Mouse (Mus musculus): ENCODE data around the gene Zdhhc21. TPM values are rescaled to one million over a fixed set of nuclear protein-coding genes. Genes with fewer than 3 reads are reported as not detected.

The Zdhhc21 gene
- polyA plus RNA-seq, 1 experiment from 2014 or later = 18.8 TPM

DNA sequence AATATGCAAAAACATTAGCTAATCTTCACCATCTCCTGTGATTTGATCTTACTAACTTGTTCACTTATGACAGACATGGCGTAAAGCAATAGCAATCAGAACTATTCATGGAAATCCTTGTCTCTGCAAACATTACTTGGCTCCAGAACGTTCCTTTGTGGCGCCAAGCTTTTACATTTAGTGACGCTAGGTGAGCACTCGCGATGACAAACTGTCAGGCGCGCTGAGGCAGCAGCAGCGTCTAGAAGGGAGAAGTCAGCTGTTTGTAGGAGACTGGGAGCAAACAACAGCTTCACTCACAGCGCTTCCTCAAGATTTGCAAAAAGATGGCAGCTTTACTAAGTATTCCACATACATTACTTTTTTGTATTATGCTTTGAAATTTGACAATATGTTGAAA, 51.9 kb downstream of the Zdhhc21 start:
- Histone ChIP-seq H3K9me3 (no peaks in the 10 kb centered on the region), H3K4me2 (no peak overlapping the region), H3K27ac (no peak overlapping the region), H3K27me3 (replicated peaks) (no peaks in the 10 kb centered on the region), H3K9ac (no peak overlapping the region), H3K4me1 (no peaks in the 10 kb centered on the region), H3K4me3 (no peak overlapping the region), H3K36me3 (replicated peaks) (no peaks in the 10 kb centered on the region)
- no peak for ATAC-seq (replicated peaks)
- WGBS = 83% methylated on average over 10 of the region's 10 CpGs

DNA sequence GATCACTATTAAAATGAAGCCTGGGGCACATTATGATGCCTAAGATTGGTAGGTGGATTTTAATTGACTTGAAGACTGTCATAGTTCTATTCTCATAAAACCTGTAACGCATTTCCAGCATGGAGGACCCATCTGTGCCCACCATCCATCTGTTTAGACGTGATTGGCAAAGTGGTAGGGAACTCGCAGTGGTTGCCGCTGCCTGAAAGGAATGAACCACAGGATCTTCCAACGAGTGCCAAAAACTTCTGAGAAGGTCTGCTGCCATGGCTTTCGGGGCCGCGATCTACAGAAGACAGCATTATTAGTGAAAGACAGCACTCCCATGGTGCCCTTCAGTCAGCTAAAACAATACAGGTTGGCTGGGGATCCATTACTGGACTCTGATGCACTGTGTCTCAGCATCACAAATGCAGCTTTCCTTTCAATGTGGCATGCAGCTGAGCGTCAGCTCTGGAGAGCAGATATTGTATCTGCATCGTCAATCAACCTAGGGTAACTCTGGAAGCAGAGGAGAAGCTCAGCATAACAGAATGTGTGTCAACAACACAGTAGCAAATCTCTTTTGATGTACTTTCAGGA, 53.5 kb downstream of the Zdhhc21 start:
- H3K9me3 ChIP-seq = no peaks in the 10 kb centered on the region
- no peak overlapping the region for H3K4me2 ChIP-seq
- ATAC-seq (replicated peaks) = 0 out of 2 replicates have a peak, but pooled peaks have one; percentile 27
- H3K36me3 ChIP-seq (replicated peaks) = no peaks in the 10 kb centered on the region
- 64% methylated on average over 10 of the region's 10 CpGs for WGBS
- no peak overlapping the region for H3K27ac ChIP-seq
- H3K4me3 ChIP-seq = no peak overlapping the region
- no peaks in the 10 kb centered on the region for H3K4me1 ChIP-seq
- H3K27me3 ChIP-seq (replicated peaks) = no peaks in the 10 kb centered on the region
- H3K9ac ChIP-seq = no peak overlapping the region

DNA sequence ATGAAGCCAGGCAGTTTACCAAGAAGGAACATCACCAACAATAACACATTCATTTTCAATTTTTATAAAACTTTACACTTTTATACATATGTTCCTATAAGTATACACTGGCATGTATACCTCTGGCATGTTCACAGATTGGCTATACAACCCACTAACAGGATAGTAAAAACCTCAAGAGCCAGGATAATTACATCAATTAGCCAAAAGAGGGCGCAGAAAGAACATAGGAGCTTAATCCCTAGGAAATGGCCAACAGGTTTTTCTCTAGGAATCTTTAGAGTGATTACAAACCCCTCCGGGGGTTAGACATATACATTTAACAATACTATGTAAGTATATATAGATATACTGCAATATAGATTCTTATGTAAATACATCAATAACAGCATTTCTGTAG, 55.7 kb downstream of the Zdhhc21 start:
- no peak for ATAC-seq (replicated peaks)
- WGBS = 52% methylated on average over 2 of the region's 2 CpGs

DNA sequence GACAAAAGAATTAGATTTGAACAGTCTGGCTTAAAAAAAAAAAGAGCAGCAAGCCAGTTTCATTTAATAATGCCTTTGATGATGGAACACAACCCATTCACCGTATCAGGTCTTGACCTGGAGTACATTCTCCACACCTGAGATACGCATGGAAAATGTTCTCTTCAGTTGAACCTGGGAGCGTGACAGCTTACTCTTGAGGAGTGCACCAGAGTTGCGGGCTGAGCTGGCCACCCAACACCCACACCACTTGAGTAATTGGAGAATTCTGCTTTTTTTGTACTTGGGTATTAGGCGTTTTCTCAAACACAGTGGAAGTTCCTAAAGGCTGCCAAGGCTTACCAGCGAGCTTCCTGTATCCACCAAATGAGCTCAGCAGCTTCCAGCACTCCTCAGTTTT, 66.2 kb downstream of the Zdhhc21 start:
- WGBS = 90% methylated on average over 6 of the region's 6 CpGs
- no peak overlapping the region for H3K4me3 ChIP-seq
- H3K9me3 ChIP-seq = no peaks in the 10 kb centered on the region
- H3K4me1 ChIP-seq = no peaks in the 10 kb centered on the region
- no peak for ATAC-seq (replicated peaks)
- H3K27me3 ChIP-seq (replicated peaks) = no peaks in the 10 kb centered on the region
- no peak overlapping the region for H3K9ac ChIP-seq
- no peak overlapping the region for H3K4me2 ChIP-seq
- no peak overlapping the region for H3K27ac ChIP-seq
- H3K36me3 ChIP-seq (replicated peaks) = no peaks in the 10 kb centered on the region

More for the DNA sequence above, 55.7 kb downstream of the Zdhhc21 start:
- Histone ChIP-seq H3K36me3 (replicated peaks) (no peaks in the 10 kb centered on the region), H3K27me3 (replicated peaks) (no peaks in the 10 kb centered on the region), H3K9me3 (no peaks in the 10 kb centered on the region), H3K4me1 (no peaks in the 10 kb centered on the region), H3K27ac (no peak overlapping the region), H3K9ac (no peak overlapping the region), H3K4me2 (no peak overlapping the region), H3K4me3 (no peak overlapping the region)

DNA sequence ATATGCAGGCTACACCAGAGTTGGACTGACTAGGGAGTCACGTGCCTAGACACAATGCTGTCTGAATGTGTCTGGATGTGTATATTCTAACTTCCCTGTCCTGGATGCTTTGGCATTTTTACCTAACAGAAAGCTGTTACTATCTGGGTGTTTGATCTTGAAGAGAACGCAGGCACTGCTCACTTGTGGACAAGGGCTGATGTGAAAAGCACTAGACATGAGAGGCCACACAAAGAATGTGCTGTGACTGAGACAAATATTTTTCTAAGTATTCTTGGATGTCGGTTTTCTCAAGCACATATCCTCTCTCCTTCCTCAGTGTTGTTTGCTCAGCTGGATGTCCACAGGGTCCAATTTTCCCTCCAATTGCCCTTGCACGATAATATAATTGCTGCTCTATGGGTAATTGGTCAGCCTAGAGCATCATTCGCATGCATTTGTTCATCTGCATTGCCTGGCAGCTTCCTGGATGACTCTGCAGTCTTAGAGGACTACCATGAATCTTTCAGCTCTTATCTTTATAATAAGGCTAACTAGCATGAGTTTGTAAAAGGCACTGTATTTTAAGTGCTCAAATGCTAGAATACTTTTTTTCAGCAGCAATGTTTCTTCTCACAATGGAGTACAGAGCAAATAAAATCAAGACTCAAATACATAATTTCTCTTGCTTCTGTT, 66.7 kb downstream of the Zdhhc21 start:
- H3K4me3 ChIP-seq = no peak overlapping the region
- WGBS = 73% methylated on average over 5 of the region's 5 CpGs
- H3K4me2 ChIP-seq = no peak overlapping the region
- no peaks in the 10 kb centered on the region for H3K27me3 ChIP-seq (replicated peaks)
- H3K4me1 ChIP-seq = no peaks in the 10 kb centered on the region
- no peak overlapping the region for H3K27ac ChIP-seq
- no peaks in the 10 kb centered on the region for H3K36me3 ChIP-seq (replicated peaks)
- no peak overlapping the region for H3K9ac ChIP-seq
- ATAC-seq (replicated peaks) = no peak
- no peaks in the 10 kb centered on the region for H3K9me3 ChIP-seq

DNA sequence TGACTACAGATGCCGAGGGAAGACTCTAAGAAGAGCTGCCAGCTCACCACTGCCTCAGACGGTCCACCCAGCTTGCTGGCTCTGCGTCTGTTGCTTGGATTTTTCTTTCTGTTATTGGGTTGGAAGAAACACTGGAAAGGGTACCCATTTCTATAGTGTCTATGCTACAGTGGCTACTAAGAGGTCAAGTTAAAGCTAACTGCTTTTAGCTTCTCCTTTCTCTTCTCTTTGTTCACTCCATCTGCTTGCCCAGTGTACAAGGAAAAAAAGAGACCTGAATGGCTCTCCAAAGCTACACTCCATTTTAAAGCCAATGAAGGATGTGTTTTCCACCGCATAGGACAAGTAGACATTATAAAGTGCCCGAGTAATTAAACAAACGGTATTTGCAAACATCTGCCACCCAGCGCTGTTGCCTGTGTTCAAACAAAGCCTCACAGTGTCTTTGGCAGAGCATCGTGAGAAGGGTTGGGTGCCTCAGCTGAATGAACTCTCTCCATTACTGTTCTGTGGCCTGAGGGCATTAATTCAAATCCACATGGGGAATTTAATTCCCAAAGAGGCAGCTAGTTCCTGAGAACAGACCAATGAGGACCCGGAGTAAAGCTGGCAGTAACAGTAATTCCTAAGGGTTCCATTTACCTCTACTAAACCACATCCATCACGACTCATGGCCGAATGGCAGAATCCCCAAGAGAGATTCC, 94.1 kb downstream of the Zdhhc21 start:
- no peak overlapping the region for H3K9ac ChIP-seq
- H3K27me3 ChIP-seq (replicated peaks) = no peaks in the 10 kb centered on the region
- peaks cover 10% of the 10 kb centered on the region; the same call in 1 of the 2 replicates for H3K4me1 ChIP-seq
- WGBS = 65% methylated on average over 11 of the region's 11 CpGs
- ATAC-seq (replicated peaks) = no peak
- no peaks in the 10 kb centered on the region for H3K9me3 ChIP-seq
- no peak overlapping the region for H3K4me2 ChIP-seq
- H3K36me3 ChIP-seq (replicated peaks) = no peaks in the 10 kb centered on the region
- no peak overlapping the region for H3K4me3 ChIP-seq
- no peak overlapping the region for H3K27ac ChIP-seq

DNA sequence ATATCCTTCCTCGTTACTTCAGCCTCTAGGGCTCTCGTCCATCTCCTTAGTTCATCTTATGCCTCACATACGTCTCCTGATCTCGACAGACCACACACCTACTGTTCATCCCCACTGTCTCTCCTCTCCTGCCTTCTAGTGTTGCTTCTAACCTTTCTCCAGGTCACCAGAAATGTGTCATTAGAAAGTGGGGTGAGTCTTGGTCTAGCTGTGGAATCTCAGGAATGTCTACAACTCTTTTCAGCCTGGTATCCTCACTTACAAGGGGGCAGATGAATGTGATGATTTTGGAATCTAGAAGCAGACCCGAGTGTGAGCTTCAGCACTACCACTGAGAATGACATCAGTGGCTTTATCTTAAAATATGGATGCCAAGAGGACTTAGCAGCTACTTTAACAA, 96.2 kb downstream of the Zdhhc21 start:
- Histone ChIP-seq H3K9ac (no peak overlapping the region), H3K4me1 (peaks cover 10% of the 10 kb centered on the region; the same call in 1 of the 2 replicates), H3K27ac (no peak overlapping the region), H3K27me3 (replicated peaks) (no peaks in the 10 kb centered on the region), H3K36me3 (replicated peaks) (no peaks in the 10 kb centered on the region), H3K4me2 (no peak overlapping the region), H3K9me3 (no peaks in the 10 kb centered on the region), H3K4me3 (no peak overlapping the region)
- ATAC-seq (replicated peaks) = no peak
- WGBS = 36% methylated on average over 5 of the region's 5 CpGs

DNA sequence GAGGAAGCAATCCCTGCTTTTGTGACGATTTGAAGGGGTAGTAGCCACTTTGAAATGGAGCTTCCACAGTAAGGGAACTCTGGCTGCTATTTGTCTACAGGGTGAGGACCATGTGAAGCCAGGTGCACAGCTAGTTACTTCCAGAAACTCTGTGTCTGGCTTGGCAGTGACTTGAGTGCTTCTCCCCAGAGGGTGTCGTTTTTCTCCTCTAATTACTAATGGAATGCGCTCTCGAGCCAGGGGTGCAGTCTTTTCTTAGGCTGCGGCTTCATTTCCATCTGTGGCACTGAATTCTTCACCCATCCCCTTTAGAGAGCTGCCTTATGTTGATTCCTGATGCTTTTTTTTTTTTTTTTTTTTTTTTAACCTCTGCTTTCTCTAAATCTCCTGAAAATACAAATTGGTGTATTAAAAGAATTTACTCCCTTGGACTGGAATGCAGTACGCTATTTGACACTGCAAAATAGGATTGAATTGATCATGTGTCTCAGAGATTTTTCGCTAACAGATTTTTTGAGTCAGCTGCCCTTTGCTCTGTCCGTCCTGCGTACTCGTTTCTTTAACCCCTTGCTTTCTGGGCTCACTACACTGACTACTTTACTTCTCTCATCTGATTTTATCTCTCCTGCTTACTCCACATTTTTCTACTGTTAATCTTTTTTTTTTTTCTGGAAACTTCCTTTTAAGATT, 97.2 kb downstream of the Zdhhc21 start:
- peak overlapping the region; percentile 22 for H3K4me2 ChIP-seq
- WGBS = 5% methylated on average over 10 of the region's 10 CpGs
- H3K4me3 ChIP-seq = no peak overlapping the region
- ATAC-seq (replicated peaks) = 0 out of 2 replicates have a peak, but pooled peaks have one; percentile 27
- H3K4me1 ChIP-seq = peaks cover 10% of the 10 kb centered on the region; the same call in 1 of the 2 replicates
- no peaks in the 10 kb centered on the region for H3K9me3 ChIP-seq
- no peak overlapping the region for H3K9ac ChIP-seq
- no peaks in the 10 kb centered on the region for H3K27me3 ChIP-seq (replicated peaks)
- no peaks in the 10 kb centered on the region for H3K36me3 ChIP-seq (replicated peaks)
- no peak overlapping the region for H3K27ac ChIP-seq

DNA sequence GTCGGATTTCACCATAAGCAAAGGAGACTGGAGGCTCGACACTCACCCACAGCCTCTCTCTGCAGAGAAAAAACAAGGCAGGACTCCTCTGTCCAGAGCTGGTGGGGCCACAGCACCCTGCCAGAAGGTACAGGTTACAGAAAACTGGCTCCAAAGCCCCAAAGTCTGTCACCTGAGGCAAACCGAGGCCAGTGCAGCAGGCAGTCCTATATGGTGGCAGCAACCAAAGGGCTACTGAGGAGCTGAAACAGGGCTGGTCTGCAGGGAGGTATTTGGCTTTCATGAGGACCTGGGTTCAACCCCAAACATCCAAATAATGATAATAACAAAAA, 103.5 kb downstream of the Zdhhc21 start:
- no peak overlapping the region for H3K4me2 ChIP-seq
- 13% methylated on average over 3 of the region's 3 CpGs for WGBS
- H3K4me3 ChIP-seq = no peak overlapping the region
- H3K9ac ChIP-seq = no peak overlapping the region
- ATAC-seq (replicated peaks) = peak; percentile 11; the same call in 1 of the 2 replicates
- H3K9me3 ChIP-seq = no peaks in the 10 kb centered on the region
- peaks cover 5% of the 10 kb centered on the region; the same call in 1 of the 2 replicates for H3K4me1 ChIP-seq
- H3K27ac ChIP-seq = no peak overlapping the region
- no peaks in the 10 kb centered on the region for H3K36me3 ChIP-seq (replicated peaks)
- H3K27me3 ChIP-seq (replicated peaks) = no peaks in the 10 kb centered on the region

DNA sequence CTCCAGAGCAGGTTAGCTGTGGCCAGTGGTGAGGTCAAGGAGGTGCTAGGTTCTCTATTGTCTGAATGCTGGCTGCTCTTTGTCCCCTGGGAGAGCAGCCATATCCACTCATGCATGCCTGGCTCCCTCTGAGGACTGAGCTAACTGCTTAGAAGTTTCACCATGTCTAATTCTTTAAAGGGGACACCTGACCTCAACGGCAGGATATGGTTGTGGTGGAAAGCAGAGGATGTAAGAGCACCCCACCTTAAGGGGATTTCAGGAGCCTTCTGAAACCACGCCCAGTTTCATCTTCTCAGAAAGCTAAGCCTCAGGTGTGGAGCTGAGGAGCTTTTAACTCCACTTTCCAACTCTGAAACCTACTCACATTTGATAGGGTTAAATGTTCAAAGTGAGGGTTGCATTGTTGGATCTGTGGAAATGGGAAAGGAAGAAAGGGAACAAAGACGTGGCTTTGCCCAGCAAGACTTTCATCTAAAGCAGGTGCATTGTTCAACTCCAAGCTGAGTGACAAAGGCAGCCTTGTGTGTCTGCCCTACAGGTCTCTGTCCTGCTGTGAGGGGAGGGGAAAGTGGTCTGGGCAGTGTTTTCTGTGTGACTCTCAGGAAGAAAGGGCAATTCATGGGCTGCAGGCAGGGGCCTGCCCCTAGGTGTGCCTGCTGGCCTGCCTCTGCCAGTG, 104.0 kb downstream of the Zdhhc21 start:
- Histone ChIP-seq H3K27me3 (replicated peaks) (no peaks in the 10 kb centered on the region), H3K4me2 (no peak overlapping the region), H3K4me3 (no peak overlapping the region), H3K27ac (no peak overlapping the region), H3K9me3 (no peaks in the 10 kb centered on the region), H3K36me3 (replicated peaks) (no peaks in the 10 kb centered on the region), H3K4me1 (peaks cover 5% of the 10 kb centered on the region; the same call in 1 of the 2 replicates), H3K9ac (no peak overlapping the region)
- 11% methylated on average over 3 of the region's 3 CpGs for WGBS
- ATAC-seq (replicated peaks) = peak; percentile 73
